Comparison of ENCODE assay signal across 8 mouse cellular contexts in genomic region chr9:15045084-15045669, GRCm38 (mm10). TPM values are rescaled to one million over a fixed set of nuclear protein-coding genes. Genes with fewer than 3 reads are reported as not detected.
DNase-seq lines count a peak whose midpoint lies in the region; ATAC-seq and TF ChIP-seq lines count a peak whose summit lies in the region.

TSS of gene Panx1 (minus strand) at chr9:15045478.

- no peaks in the 10 kb centered on the region for H3K36me3 ChIP-seq in E14TG2a.4 (ENCODE audit: insufficient read depth, low read length)
- no peaks in the 10 kb centered on the region for H3K36me3 ChIP-seq in hindbrain, embryonic 14.5 days (replicated peaks; ENCODE audit: control insufficient read depth, insufficient read depth)

- DNase-seq in brain, embryonic 18.5 days (ENCODE audit: low read depth, low spot score), result peak; percentile 66
- peak; percentile 59 to 60 for DNase-seq in frontal cortex, postnatal 36 days (ENCODE audit: low spot score in 2 of 2)
- peak; percentile 87 for DNase-seq in hindbrain, embryonic 14.5 days (ENCODE audit: low spot score)
- DNase-seq in layer of hippocampus, postnatal 36 days, result peak; percentile 64 to 65
- DNase-seq in lung, postnatal 4 days, result peak; percentile 76 to 87
- DNase-seq in retina, postnatal 7 days (ENCODE audit: low read depth, low spot score), result peak; percentile 63
- DNase-seq in thymus, postnatal 4 days, result peak; percentile 85

- H3K9ac ChIP-seq in hindbrain, embryonic 14.5 days, result peak within 1 kb of the TSS; percentile 98

- peak within 1 kb of the TSS; percentile 54 for H3K4me2 ChIP-seq in hindbrain, embryonic 14.5 days (replicated peaks)

- peak within 1 kb of the TSS; percentile 97 for H3K27ac ChIP-seq in hindbrain, embryonic 14.5 days

- H3K4me3 ChIP-seq in E14TG2a.4 (replicated peaks; ENCODE audit: low read length), result peak within 1 kb of the TSS; percentile 95
- peak within 1 kb of the TSS; percentile 87 for H3K4me3 ChIP-seq in hindbrain, embryonic 14.5 days (replicated peaks; ENCODE audit: low read length)

- H3K4me1 ChIP-seq in E14TG2a.4 (replicated peaks; ENCODE audit: low read depth, low read length), result peaks cover 52% of the 10 kb centered on the region
- H3K4me1 ChIP-seq in hindbrain, embryonic 14.5 days (replicated peaks; ENCODE audit: control insufficient read depth, insufficient read depth, low read length), result peaks cover 25% of the 10 kb centered on the region

- H3K9me3 ChIP-seq in E14TG2a.4 (ENCODE audit: low read length), result peaks cover 16% of the 10 kb centered on the region
- no peaks in the 10 kb centered on the region for H3K9me3 ChIP-seq in hindbrain, embryonic 14.5 days (ENCODE audit: control insufficient read depth, low read length)

- TF ChIP-seq CTCF in E14TG2a.4 (conservative IDR thresholded peaks at IDR 0.05; ENCODE audit: low read length), result no peak

- WGBS in hindbrain, embryonic 14.5 days, result under 1% methylated on average over 64 of the region's 68 CpGs

- peak; percentile 94 for ATAC-seq in hindbrain, embryonic 14.5 days (ENCODE audit: low FRiP score)

- peaks cover 35% of the 10 kb centered on the region for H3K27me3 ChIP-seq in E14TG2a.4 (ENCODE audit: insufficient read depth, low read length)
- H3K27me3 ChIP-seq in hindbrain, embryonic 14.5 days (ENCODE audit: control insufficient read depth, insufficient read depth, low read length), result no peaks in the 10 kb centered on the region

RNA-seq across cellular contexts. Expression of gene Panx1, which starts in this region (rescaled TPM):
- 197 and 225 TPM in 2 replicates for polyA plus RNA-seq in hindbrain, embryonic 14.5 days (2014; fragmentation: Nextera tagmentation; extraction: Ambion mirVana)
- total RNA-seq in layer of hippocampus, postnatal 36 days (2021), result 10 to 100 TPM; 26.8 to 27.5 TPM

Comparison
In these comparisons a context has a peak if more than half of its experiments do, and no peak if none do; other contexts are left out.
1. Peak in every context shown above with its lines: DNase-seq, ATAC-seq, H3K4me3 ChIP-seq and H3K27ac ChIP-seq.